Mouse (Mus musculus) brain, embryonic 14.5 days (tissue): ENCODE results near the gene Adpgk.

Source experiments
- CTCF ChIP-seq: fragments of 200-500 bp; IDR thresholded peaks from 2 replicates; pipeline ENCODE4 v1.5.1; 2012; ENCODE audit warnings: inconsistent platforms, mild to moderate bottlenecking, moderate library complexity, borderline replicate concordance; ENCODE audit not compliant: insufficient read depth, insufficient read length; ENCODE audit errors: extremely low read depth
- POLR2A ChIP-seq: fragments of 200-500 bp; IDR thresholded peaks from 2 replicates; pipeline ENCODE4 v1.6.1; 2012; ENCODE audit warnings: mild to moderate bottlenecking, inconsistent platforms, borderline replicate concordance; ENCODE audit not compliant: poor library complexity, insufficient read depth, insufficient read length, severe bottlenecking; ENCODE audit errors: extremely low read depth

DNA sequence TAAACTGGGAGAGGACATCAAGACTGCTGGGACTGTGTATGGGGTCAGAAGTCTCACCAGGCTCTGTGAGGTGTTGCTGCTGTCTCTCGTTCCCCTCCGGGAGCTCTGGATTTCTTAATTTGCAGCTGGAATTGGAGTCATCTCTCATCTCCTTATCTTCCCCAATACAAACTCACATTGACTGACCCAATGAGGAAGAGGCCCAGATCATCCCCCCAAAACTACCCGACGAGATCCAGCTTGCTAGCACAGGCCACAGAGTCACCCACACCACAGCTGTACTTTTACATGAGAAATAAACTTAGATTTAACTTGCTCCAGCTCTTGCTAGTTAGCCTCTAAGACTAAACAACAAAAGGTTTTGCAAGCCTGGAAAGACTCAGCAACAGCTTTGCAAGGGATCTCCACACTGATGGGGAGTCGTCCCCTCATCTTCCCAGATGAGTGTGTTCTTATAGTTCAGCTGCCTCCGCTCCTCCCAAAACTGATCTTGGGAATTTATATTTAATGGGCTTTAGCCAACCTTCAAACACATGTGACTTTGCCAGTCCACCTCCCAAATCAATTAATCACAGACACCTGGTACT is 1.7 kb upstream of the Adpgk start:
- TF ChIP-seq POLR2A (no peak), CTCF (no peak)
